Mouse (Mus musculus) heart, postnatal 25 days (tissue): Measurements from ENCODE around the gene Gpm6a. TPM values are rescaled to one million over a fixed set of nuclear protein-coding genes. Genes with fewer than 3 reads are reported as not detected.
"Not testable (repeated sequence)": the region's sequence is repeated elsewhere in the genome, so short reads cannot be mapped to it uniquely, and the experiment has no call there.

Experiments used
- DNase-seq: peaks from one replicate; pipeline ENCODE4 v3.0.0; 2022; ENCODE audit warnings: low spot score
- intact Hi-C: fragments of 180-260 bp; cut with DNase I; formaldehyde crosslinking; loops from one replicate; pipeline ENCODE4 v1.15.1; 2025
- total RNA-seq, 2 experiments: library from RNA; stranded (reverse); gene quantifications; 2 replicates each; pipeline ENCODE4 v1.2.3; 2021

Gpm6a gene
- total RNA-seq, 2 experiments from 2014 or later = 10.4 to 12.9 TPM

- intact Hi-C loops = no loop called here
- no peak for DNase-seq
Measured at GRCm38 (mm10) chr8:54995662-54996061, 41.0 kb downstream of the Gpm6a start.

- no peak for DNase-seq
- intact Hi-C loops = no loop called here
Measured at GRCm38 (mm10) chr8:55002398-55002797, 47.8 kb downstream of the Gpm6a start.

GRCm38 (mm10) chr8:55002946-55003345, 48.3 kb downstream of the Gpm6a start:
- DNase-seq = no peak
- intact Hi-C loops = no loop called here

GRCm38 (mm10) chr8:55012228-55012627, 57.6 kb downstream of the Gpm6a start:
- DNase-seq = no peak
- intact Hi-C loops = no loop called here

- no peak for DNase-seq
- intact Hi-C loops = no loop called here
Measured at GRCm38 (mm10) chr8:55017071-55017470, 62.4 kb downstream of the Gpm6a start.

- no peak for DNase-seq
- intact Hi-C loops = no loop called here
Measured at GRCm38 (mm10) chr8:55025851-55026660, 71.4 kb downstream of the Gpm6a start.

- intact Hi-C loops = no loop called here
- no peak for DNase-seq
Measured at GRCm38 (mm10) chr8:55026661-55027000, 72.0 kb downstream of the Gpm6a start.

GRCm38 (mm10) chr8:55028371-55028770, 73.7 kb downstream of the Gpm6a start:
- intact Hi-C loops = no loop called here
- no peak for DNase-seq

GRCm38 (mm10) chr8:55031099-55031498, 76.5 kb downstream of the Gpm6a start:
- DNase-seq = no peak
- intact Hi-C loops = no loop called here

- DNase-seq = no peak
- intact Hi-C loops = no loop called here
Measured at GRCm38 (mm10) chr8:55034309-55034708, 79.7 kb downstream of the Gpm6a start.

GRCm38 (mm10) chr8:55035416-55035815, 80.8 kb downstream of the Gpm6a start:
- intact Hi-C loops = no loop called here
- DNase-seq = no peak

- intact Hi-C loops = no loop called here
- no peak for DNase-seq
Measured at GRCm38 (mm10) chr8:55042955-55043354, 88.3 kb downstream of the Gpm6a start.

GRCm38 (mm10) chr8:55048396-55048795, 93.8 kb downstream of the Gpm6a start:
- no peak for DNase-seq
- intact Hi-C loops = no loop called here

GRCm38 (mm10) chr8:55049979-55050378, 95.3 kb downstream of the Gpm6a start:
- intact Hi-C loops = no loop called here
- DNase-seq = no peak

GRCm38 (mm10) chr8:55068811-55069210, 114.2 kb downstream of the Gpm6a start:
- DNase-seq, intact Hi-C loops: not testable (repeated sequence)

GRCm38 (mm10) chr8:55073481-55073880, 118.8 kb downstream of the Gpm6a start:
- intact Hi-C loops = no loop called here
- DNase-seq = no peak

- intact Hi-C loops = no loop called here
- no peak for DNase-seq
Measured at GRCm38 (mm10) chr8:55102195-55102594, 147.6 kb downstream of the Gpm6a start.

GRCm38 (mm10) chr8:55103065-55103464, 148.4 kb downstream of the Gpm6a start:
- no peak for DNase-seq

GRCm38 (mm10) chr8:55103891-55104481, 149.3 kb downstream of the Gpm6a start:
- intact Hi-C loops = no loop called here
- no peak for DNase-seq

More at GRCm38 (mm10) chr8:55103065-55103464, 148.4 kb downstream of the Gpm6a start:
- intact Hi-C loops = no loop called here
